Mouse (Mus musculus) kidney, postnatal 14 days (tissue): ENCODE data around the gene Fbxw4.

ENCODE experiments used
- DNase-seq: peaks from one replicate; pipeline ENCODE4 v3.0.0; 2022; ENCODE audit warnings: mixed read lengths

Fbxw4 gene

GRCm38 (mm10) chr19:45659738-45660502, at the start of gene Fbxw4:
Fbxw4 (minus strand) TSS chr19:45660312.
- DNase-seq, result peak; percentile 82

- no peak for DNase-seq
These were observed 48.6 kb upstream of the Fbxw4 start for GRCm38 (mm10) chr19:45708704-45709103.

- no peak for DNase-seq
These were observed 36.1 kb upstream of the Fbxw4 start for GRCm38 (mm10) chr19:45696281-45696600.

GRCm38 (mm10) chr19:45695496-45696280, 35.6 kb upstream of the Fbxw4 start:
- DNase-seq, result peak; percentile 18

GRCm38 (mm10) chr19:45694056-45694455, 33.9 kb upstream of the Fbxw4 start:
- DNase-seq, result no peak

- no peak for DNase-seq
These were observed 32.1 kb upstream of the Fbxw4 start for GRCm38 (mm10) chr19:45692211-45692610.

GRCm38 (mm10) chr19:45691001-45691535, 31.0 kb upstream of the Fbxw4 start:
- DNase-seq, result no peak

- no peak for DNase-seq
These were observed 26.9 kb upstream of the Fbxw4 start for GRCm38 (mm10) chr19:45687001-45687400.

- no peak for DNase-seq
These were observed 23.6 kb upstream of the Fbxw4 start for GRCm38 (mm10) chr19:45683676-45684075.

GRCm38 (mm10) chr19:45680495-45681130, 20.5 kb upstream of the Fbxw4 start:
- DNase-seq, result no peak

GRCm38 (mm10) chr19:45676723-45677269, 16.7 kb upstream of the Fbxw4 start:
- DNase-seq, result no peak

GRCm38 (mm10) chr19:45675720-45676581, 15.8 kb upstream of the Fbxw4 start:
- DNase-seq, result no peak

- no peak for DNase-seq
These were observed 15.1 kb upstream of the Fbxw4 start for GRCm38 (mm10) chr19:45675196-45675595.

- no peak for DNase-seq
These were observed 12.9 kb upstream of the Fbxw4 start for GRCm38 (mm10) chr19:45672971-45673370.

- no peak for DNase-seq
These were observed 8.9 kb upstream of the Fbxw4 start for GRCm38 (mm10) chr19:45668986-45669385.

GRCm38 (mm10) chr19:45663851-45664250, 3.7 kb upstream of the Fbxw4 start:
- no peak for DNase-seq

GRCm38 (mm10) chr19:45660503-45660790, 335 bp upstream of the Fbxw4 start:
- DNase-seq, result no peak

GRCm38 (mm10) chr19:45659301-45659737, 793 bp downstream of the Fbxw4 start:
- no peak for DNase-seq

- DNase-seq, result no peak
These were observed 1.4 kb downstream of the Fbxw4 start for GRCm38 (mm10) chr19:45658556-45659268.

GRCm38 (mm10) chr19:45657828-45658227, 2.3 kb downstream of the Fbxw4 start:
- no peak for DNase-seq

- no peak for DNase-seq
These were observed 3.1 kb downstream of the Fbxw4 start for GRCm38 (mm10) chr19:45656810-45657595.
